Mouse (Mus musculus) midbrain, embryonic 15.5 days (tissue): Measurements from ENCODE around the gene Fam234b. TPM values are rescaled to one million over a fixed set of nuclear protein-coding genes. Genes with fewer than 3 reads are reported as not detected.

ENCODE experiments used
- ATAC-seq: fragments of 200-750 bp; cut with Nextera tagmentation; replicated peaks from 2 replicates; pipeline ENCODE4 v1.8.0; 2017; ENCODE audit warnings: moderate TSS enrichment
- H3K27ac ChIP-seq: fragments of 300-500 bp; sonication (generic); 2 replicates; pipeline ENCODE4 v1.5.1; 2015; ENCODE audit warnings: mild to moderate bottlenecking, inconsistent platforms
- H3K27me3 ChIP-seq: fragments of 300-500 bp; sonication (generic); replicated peaks from 2 replicates; pipeline ENCODE4 v1.6.1; 2015; ENCODE audit warnings: inconsistent platforms
- H3K36me3 ChIP-seq: fragments of 300-500 bp; sonication (generic); replicated peaks from 2 replicates; pipeline ENCODE4 v1.6.1; 2015; ENCODE audit warnings: inconsistent platforms
- H3K4me1 ChIP-seq: fragments of 300-500 bp; sonication (generic); 2 replicates; pipeline ENCODE4 v1.6.1; 2015; ENCODE audit warnings: inconsistent platforms
- H3K4me2 ChIP-seq: fragments of 300-500 bp; sonication (generic); 2 replicates; pipeline ENCODE4 v1.6.1; 2015; ENCODE audit warnings: inconsistent platforms, mild to moderate bottlenecking, moderate library complexity
- H3K4me3 ChIP-seq: fragments of 300-500 bp; sonication (generic); 2 replicates; pipeline ENCODE4 v1.5.1; 2015; ENCODE audit warnings: mild to moderate bottlenecking, inconsistent platforms
- H3K9ac ChIP-seq: fragments of 300-500 bp; sonication (generic); 2 replicates; pipeline ENCODE4 v1.6.1; 2015; ENCODE audit warnings: mild to moderate bottlenecking, inconsistent platforms
- H3K9me3 ChIP-seq: fragments of 300-500 bp; sonication (generic); 2 replicates; pipeline ENCODE4 v1.6.1; 2016; ENCODE audit warnings: inconsistent platforms
- WGBS: fragments of 180-500 bp; shearing (Covaris S2); methylation state at CpG from one replicate; pipeline ENCODE4 v1.1.7; 2015; ENCODE audit warnings: mixed read lengths; 5-methylcytosine and 5-hydroxymethylcytosine counted together
- polyA plus RNA-seq: library from polyadenylated mRNA; unstranded; fragments of >200 nt; fragmentation: Nextera tagmentation; extraction: Ambion mirVana; gene quantifications from 2 replicates; pipeline ENCODE4 v1.2.1, GENCODE M21; 2015

The Fam234b gene
- polyA plus RNA-seq, 1 experiment from 2014 or later, result 117 TPM

- Histone ChIP-seq H3K4me2 (no peak overlapping the region), H3K4me1 (peaks cover 13% of the 10 kb centered on the region), H3K9ac (no peak overlapping the region), H3K27me3 (no peaks in the 10 kb centered on the region), H3K36me3 (no peaks in the 10 kb centered on the region), H3K9me3 (no peaks in the 10 kb centered on the region), H3K27ac (peak overlapping the region; percentile 15; the same call in 1 of the 2 replicates), H3K4me3 (no peak overlapping the region)
- WGBS, result 63% methylated on average over 6 of the region's 6 CpGs
- 0 out of 2 replicates have a peak, but pooled peaks have one; percentile 40 for ATAC-seq
Observed at GRCm38 (mm10) chr6:135203737-135204136, 6.0 kb downstream of the Fam234b start.

DNA sequence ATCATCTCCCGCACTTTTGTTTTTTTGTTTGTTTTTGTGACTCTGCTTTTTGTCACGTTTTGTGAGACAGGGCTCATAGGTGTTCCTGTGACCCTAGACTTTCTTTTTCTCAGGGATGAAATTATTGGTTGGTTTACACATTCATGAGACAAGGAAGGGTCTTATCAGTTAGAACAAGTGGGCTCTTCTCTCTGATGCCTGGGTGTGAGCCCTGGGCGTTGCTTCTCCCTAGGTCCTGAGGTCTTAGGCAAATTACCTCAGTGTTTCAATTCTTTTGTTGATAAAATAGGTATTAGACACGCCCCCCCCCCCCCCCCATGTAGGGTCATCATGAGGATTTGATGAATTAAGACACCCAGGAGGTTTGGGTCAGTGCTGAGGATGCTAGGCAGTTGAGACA lies 7.1 kb downstream of the Fam234b start:
- Histone ChIP-seq H3K36me3 (no peaks in the 10 kb centered on the region), H3K27me3 (no peaks in the 10 kb centered on the region), H3K4me3 (no peak overlapping the region), H3K27ac (no peak overlapping the region), H3K4me2 (no peak overlapping the region), H3K9ac (no peak overlapping the region), H3K9me3 (no peaks in the 10 kb centered on the region), H3K4me1 (peaks cover 1% of the 10 kb centered on the region)
- no peak for ATAC-seq
- WGBS, result 62% methylated on average over 4 of the region's 4 CpGs

DNA sequence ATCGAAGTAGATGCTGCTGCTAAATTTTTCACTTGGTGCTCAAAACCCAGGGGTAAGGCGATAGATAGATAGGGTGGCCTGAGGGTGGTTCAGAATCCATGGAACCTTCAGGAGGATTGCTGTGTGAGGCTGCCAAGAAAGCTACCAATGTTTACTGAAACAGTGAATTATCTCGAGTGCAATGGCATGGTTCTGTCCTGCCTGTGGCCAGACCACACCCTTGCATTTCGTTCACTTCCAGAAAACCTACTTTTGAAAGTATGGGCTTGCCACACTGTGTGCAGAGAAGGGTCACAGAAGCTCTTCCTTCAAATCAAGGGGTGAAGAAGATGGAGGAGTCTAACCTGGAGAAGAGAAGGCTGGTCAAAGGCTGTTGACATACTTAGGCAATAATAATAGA lies 8.0 kb downstream of the Fam234b start:
- Histone ChIP-seq H3K27me3 (no peaks in the 10 kb centered on the region), H3K4me2 (no peak overlapping the region), H3K36me3 (no peaks in the 10 kb centered on the region), H3K9ac (no peak overlapping the region), H3K4me3 (no peak overlapping the region), H3K9me3 (no peaks in the 10 kb centered on the region), H3K27ac (no peak overlapping the region), H3K4me1 (no peaks in the 10 kb centered on the region; the same call in 1 of the 2 replicates)
- ATAC-seq, result no peak
- WGBS, result 95% methylated on average over 4 of the region's 4 CpGs

DNA sequence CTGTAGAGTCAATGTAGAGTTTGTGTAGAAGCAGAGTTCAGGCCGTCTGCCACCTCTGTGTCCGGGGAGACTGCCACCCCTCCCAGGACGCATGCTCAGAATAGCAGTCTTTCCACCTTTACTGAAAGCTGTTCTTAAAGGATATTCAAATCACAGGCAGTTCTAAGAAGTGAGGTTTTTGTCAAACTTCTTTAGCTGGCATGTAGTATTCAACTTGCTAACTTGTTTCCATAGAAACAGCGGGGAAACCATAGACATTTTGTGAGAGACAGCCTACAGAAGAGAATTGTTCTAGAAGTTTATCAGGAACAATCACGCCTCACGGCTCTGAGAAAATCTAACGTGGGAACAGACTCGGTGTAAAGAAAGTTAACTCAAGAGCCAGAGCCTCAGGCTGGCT lies 9.1 kb downstream of the Fam234b start:
- Histone ChIP-seq H3K27ac (0 out of 2 replicates have a peak overlapping the region, but pooled peaks have one; percentile 11), H3K4me1 (no peaks in the 10 kb centered on the region; the same call in 1 of the 2 replicates), H3K36me3 (no peaks in the 10 kb centered on the region), H3K4me3 (no peak overlapping the region), H3K9me3 (no peaks in the 10 kb centered on the region), H3K4me2 (no peak overlapping the region), H3K27me3 (no peaks in the 10 kb centered on the region), H3K9ac (no peak overlapping the region)
- no peak for ATAC-seq
- WGBS, result 26% methylated on average over 8 of the region's 8 CpGs

DNA sequence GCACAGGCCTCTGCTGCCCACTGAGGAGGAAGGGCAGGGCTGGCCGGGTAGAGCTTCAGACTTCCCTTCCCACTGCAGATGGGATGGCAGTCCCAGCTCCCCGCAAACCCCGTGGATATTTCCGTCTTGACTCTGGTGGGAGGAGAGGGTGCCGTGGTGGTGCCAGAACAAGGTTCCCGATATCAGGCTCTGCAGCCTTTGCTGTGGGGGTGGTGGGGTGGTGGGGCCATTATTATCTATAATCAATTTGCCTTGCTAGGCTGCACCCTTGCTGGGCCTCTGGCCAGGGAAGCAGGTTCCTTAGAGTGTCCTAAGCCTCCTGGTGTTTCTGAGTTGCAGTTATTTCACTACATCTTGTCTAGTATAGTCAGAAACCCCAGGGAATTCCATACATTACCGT lies 13.4 kb downstream of the Fam234b start:
- Histone ChIP-seq H3K27me3 (no peaks in the 10 kb centered on the region), H3K27ac (no peak overlapping the region), H3K4me1 (no peaks in the 10 kb centered on the region; the same call in 1 of the 2 replicates), H3K9ac (no peak overlapping the region), H3K4me3 (no peak overlapping the region), H3K4me2 (no peak overlapping the region), H3K36me3 (peaks cover 11% of the 10 kb centered on the region; the same call in 1 of the 2 replicates), H3K9me3 (no peaks in the 10 kb centered on the region)
- no peak for ATAC-seq
- WGBS, result 77% methylated on average over 7 of the region's 7 CpGs

DNA sequence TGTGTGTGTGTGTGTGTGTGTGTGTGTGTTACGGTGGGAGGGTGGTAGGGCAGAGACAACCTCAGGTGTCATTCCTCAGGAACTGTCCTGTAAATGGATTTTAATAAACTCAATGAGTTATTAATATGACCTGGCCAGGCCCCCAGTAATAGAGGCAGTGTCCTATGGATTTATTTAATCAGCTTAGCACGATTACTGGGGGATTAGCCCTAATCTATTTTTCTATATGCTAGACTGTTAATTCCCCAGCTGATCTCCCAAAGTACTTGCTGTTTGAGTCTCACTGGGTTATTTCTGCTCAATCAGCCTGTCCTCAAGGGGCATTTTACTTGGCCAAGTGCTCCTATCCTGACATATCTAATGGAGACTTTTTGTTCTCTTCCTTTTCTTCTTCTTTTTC lies 14.9 kb downstream of the Fam234b start:
- no peaks in the 10 kb centered on the region for H3K9me3 ChIP-seq
- H3K4me1 ChIP-seq, result no peaks in the 10 kb centered on the region
- H3K36me3 ChIP-seq, result peaks cover 17% of the 10 kb centered on the region; the same call in 1 of the 2 replicates
- H3K9ac ChIP-seq, result no peak overlapping the region
- H3K27me3 ChIP-seq, result no peaks in the 10 kb centered on the region
- H3K4me2 ChIP-seq, result no peak overlapping the region
- WGBS, result 56% methylated on average over 2 of the region's 2 CpGs
- no peak overlapping the region for H3K4me3 ChIP-seq
- no peak for ATAC-seq
- no peak overlapping the region for H3K27ac ChIP-seq

DNA sequence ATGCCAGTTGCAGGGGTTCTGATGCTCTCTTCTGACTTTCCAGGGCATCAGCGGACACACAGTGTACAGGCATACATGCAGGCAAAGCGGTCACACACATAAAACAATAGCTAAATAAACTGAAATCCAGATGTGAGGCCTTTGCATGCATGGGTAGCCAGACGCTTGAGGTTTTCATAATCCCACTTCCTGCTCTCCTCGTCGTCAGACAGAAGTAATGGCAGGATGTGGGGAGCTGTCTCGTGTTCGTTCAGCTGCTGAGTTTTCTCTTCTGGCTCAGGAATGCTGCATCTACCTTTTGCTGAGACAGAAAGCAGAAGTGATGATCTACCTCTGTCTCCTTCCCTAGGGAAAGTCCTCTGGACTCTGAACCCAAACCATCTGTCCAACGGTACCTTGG lies 20.6 kb downstream of the Fam234b start:
- H3K9ac ChIP-seq, result no peak overlapping the region
- ATAC-seq, result no peak
- H3K36me3 ChIP-seq, result peaks cover 30% of the 10 kb centered on the region; the same call in 1 of the 2 replicates
- H3K4me2 ChIP-seq, result no peak overlapping the region
- no peak overlapping the region for H3K4me3 ChIP-seq
- WGBS, result 78% methylated on average over 8 of the region's 8 CpGs
- H3K27me3 ChIP-seq, result no peaks in the 10 kb centered on the region
- H3K4me1 ChIP-seq, result no peaks in the 10 kb centered on the region
- no peaks in the 10 kb centered on the region for H3K9me3 ChIP-seq
- H3K27ac ChIP-seq, result no peak overlapping the region

DNA sequence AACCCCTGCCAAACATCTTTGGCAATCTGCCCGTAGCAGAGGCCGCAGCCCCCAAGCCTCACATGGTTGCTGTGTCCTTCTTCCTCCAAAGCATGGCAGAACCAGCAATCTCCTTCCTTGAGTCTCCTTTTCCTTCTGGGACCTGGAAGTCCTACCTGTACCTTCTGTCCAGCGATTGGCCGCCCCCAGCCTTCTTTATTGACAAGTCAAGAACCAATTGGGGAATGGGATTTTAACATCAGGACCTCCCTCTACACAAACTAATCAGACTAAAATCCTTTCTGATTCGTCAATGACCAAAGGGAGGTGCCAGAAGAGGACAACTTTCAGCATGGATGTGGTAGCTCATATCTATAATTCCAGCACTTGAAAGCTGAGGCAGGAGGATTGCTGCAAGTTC lies 22.1 kb downstream of the Fam234b start:
- H3K27ac ChIP-seq, result no peak overlapping the region
- no peak overlapping the region for H3K4me2 ChIP-seq
- peaks cover 20% of the 10 kb centered on the region; the same call in 1 of the 2 replicates for H3K36me3 ChIP-seq
- no peaks in the 10 kb centered on the region for H3K27me3 ChIP-seq
- peaks cover 5% of the 10 kb centered on the region for H3K4me1 ChIP-seq
- H3K9ac ChIP-seq, result no peak overlapping the region
- no peaks in the 10 kb centered on the region for H3K9me3 ChIP-seq
- no peak overlapping the region for H3K4me3 ChIP-seq
- 89% methylated on average over 5 of the region's 5 CpGs for WGBS
- ATAC-seq, result no peak

DNA sequence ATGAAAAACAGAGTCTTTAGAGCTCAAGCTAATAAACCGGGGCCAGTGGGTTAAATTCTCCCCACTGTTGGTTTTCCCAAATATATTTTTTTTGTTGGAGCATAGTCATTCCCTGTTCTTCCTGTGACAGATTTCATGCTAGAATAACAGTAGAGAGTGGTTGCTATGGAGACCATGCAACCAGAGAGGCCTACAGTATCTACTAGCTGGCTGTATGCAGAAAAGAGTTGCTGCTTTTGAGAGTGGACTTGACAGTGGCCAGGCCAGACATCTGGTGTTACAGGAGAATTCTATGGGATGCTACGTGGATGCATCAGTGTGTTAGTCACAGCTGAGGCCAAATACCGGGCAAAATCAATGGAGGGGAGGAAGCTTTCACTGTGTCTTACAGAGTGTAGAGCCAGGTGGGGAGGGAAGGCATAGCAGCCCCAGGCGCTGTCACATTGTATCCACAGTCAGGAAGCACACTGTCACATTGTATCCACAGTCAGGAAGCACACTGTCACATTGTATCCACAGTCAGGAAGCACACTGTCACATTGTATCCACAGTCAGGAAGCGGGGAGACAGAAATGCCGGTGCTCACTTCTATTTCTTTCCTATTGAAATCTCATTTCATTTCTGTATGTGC lies 26.1 kb downstream of the Fam234b start:
- peaks cover 16% of the 10 kb centered on the region; the same call in 1 of the 2 replicates for H3K36me3 ChIP-seq
- H3K9me3 ChIP-seq, result no peaks in the 10 kb centered on the region
- H3K4me3 ChIP-seq, result no peak overlapping the region
- ATAC-seq, result peak; percentile 91
- H3K9ac ChIP-seq, result no peak overlapping the region
- WGBS, result 50% methylated on average over 6 of the region's 6 CpGs
- no peak overlapping the region for H3K4me2 ChIP-seq
- H3K4me1 ChIP-seq, result peaks cover 5% of the 10 kb centered on the region
- peak overlapping the region; percentile 43 for H3K27ac ChIP-seq
- H3K27me3 ChIP-seq, result no peaks in the 10 kb centered on the region

DNA sequence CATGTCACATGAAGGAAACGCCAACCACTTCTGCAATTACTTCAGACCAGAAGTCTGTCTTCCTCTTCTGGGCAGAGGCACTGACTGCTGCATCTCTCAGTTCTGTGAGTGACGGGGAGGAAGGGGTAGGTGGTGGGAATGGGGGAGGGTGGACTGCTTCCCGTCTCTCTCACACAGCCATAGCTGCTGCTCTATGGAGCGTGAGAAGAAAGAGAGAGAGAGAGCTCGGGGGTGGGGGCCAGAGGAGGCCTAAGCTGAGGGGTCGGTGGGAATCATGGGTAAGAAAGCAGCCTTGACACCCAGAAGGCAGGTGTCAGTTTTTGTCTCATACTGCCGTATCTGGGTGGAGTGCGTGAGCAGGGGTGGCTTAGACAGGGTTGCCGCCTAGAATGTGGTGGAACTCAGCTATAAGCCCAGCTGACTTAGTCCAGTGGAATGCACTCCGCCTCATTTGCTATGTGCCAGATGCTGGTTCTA lies 30.7 kb downstream of the Fam234b start:
- H3K4me3 ChIP-seq, result no peak overlapping the region
- no peaks in the 10 kb centered on the region for H3K27me3 ChIP-seq
- no peak for ATAC-seq
- H3K27ac ChIP-seq, result no peak overlapping the region
- peaks cover 5% of the 10 kb centered on the region for H3K4me1 ChIP-seq
- H3K4me2 ChIP-seq, result no peak overlapping the region
- H3K9me3 ChIP-seq, result no peaks in the 10 kb centered on the region
- H3K9ac ChIP-seq, result no peak overlapping the region
- peaks cover 16% of the 10 kb centered on the region; the same call in 1 of the 2 replicates for H3K36me3 ChIP-seq
- 36% methylated on average over 10 of the region's 10 CpGs for WGBS

DNA sequence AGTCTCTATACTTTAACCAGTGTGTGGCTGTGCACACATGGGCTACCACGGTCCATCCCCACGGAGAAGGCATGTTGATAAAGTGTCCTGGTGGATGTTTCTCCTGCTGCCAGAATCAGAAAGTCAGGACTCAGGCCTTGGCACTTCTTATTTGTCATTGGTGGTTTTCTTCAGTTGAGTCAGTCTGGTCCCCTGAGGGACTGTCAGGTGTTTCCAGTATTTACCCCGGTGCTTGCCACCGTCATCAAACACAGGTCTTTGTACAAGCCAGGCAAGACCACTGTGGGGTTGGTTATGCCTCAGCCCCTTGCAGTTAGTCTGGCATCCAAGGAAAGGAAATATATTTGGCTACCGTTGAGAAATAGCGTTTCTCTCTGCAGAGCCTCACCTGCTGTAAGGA lies 32.8 kb downstream of the Fam234b start:
- Histone ChIP-seq H3K4me3 (no peak overlapping the region), H3K36me3 (peaks cover 16% of the 10 kb centered on the region; the same call in 1 of the 2 replicates), H3K27ac (no peak overlapping the region), H3K4me1 (no peaks in the 10 kb centered on the region), H3K4me2 (no peak overlapping the region), H3K27me3 (no peaks in the 10 kb centered on the region), H3K9ac (no peak overlapping the region), H3K9me3 (no peaks in the 10 kb centered on the region)
- WGBS, result 93% methylated on average over 6 of the region's 6 CpGs
- ATAC-seq, result no peak

DNA sequence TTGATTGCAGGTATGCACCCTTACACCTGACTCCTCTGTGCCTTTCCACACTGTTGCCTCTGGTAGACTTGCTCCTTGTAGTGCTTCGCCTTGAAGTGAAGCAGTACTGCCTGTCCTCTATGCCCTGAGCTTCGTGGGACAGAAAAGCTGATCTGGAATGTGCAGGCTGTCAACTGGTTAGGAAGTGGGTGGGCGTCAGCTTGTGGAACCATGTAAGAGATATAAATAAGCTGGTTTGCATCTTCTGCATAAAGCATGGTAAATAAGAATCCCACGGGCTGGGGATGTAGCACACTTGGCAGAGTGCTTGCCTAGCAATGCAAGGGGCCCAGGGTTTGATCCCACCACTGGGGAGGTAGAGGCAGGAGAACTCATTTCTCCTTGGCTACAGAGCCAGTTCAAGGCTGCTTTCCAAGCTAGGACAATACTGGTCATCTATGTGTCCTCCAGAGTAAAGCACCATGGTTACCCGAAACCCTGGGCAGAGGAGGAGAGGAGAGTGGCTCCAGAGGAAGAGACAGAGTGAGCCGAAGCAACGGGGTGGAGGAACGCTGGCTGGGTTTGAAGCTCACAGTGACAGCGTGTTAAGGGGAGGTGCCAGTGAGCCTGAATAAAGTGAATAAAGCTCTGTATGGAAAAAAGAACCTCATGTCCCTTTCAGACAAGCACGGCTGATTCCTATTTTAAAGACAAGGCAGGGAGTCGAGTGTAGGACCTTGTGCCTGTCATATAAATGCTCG lies 34.8 kb downstream of the Fam234b start:
- WGBS, result 64% methylated on average over 12 of the region's 12 CpGs
- no peak overlapping the region for H3K9ac ChIP-seq

More for the DNA sequence above, 34.8 kb downstream of the Fam234b start:
- H3K9me3 ChIP-seq, result no peaks in the 10 kb centered on the region
- H3K36me3 ChIP-seq, result peaks cover 6% of the 10 kb centered on the region; the same call in 1 of the 2 replicates
- H3K4me1 ChIP-seq, result no peaks in the 10 kb centered on the region
- H3K4me2 ChIP-seq, result no peak overlapping the region
- ATAC-seq, result no peak
- no peak overlapping the region for H3K27ac ChIP-seq
- no peaks in the 10 kb centered on the region for H3K27me3 ChIP-seq
- H3K4me3 ChIP-seq, result no peak overlapping the region
